ENCODE assay signal across 19 mouse cellular contexts in genomic region chr8:102475166-102475802, GRCm38 (mm10).
A peak's percentile ranks its signal among the peaks of the same experiment; 100 is the strongest.
DNase-seq lines count a peak whose midpoint lies in the region; ATAC-seq and TF ChIP-seq lines count a peak whose summit lies in the region.
"Had no signal": no experiment of that assay in that cellular context is flagged by ENCODE, and none has a peak within 500 bp of the region (broad histone marks: within the 10 kb centered on the region; RNA-seq: fewer than 3 reads in every experiment).

No protein-coding gene starts in this region.

- no peaks in the 10 kb centered on the region for H3K36me3 ChIP-seq in intestine, embryonic 16.5 days (ENCODE audit: control insufficient read depth, insufficient read depth, low read length)
- no peaks in the 10 kb centered on the region for H3K36me3 ChIP-seq in intestine, embryonic 15.5 days
- no peaks in the 10 kb centered on the region for H3K36me3 ChIP-seq in intestine, postnatal 0 days (ENCODE audit: control insufficient read depth, insufficient read depth)
- H3K36me3 ChIP-seq: G1E had no signal

- TF ChIP-seq CTCF in intestine, postnatal 0 days (IDR thresholded peaks at IDR 0.05; ENCODE audit: low read depth), result no peak

- H3K9ac ChIP-seq in intestine, embryonic 16.5 days (ENCODE audit: low read depth, low read length), result no peak overlapping the region
- H3K9ac ChIP-seq in intestine, embryonic 15.5 days, result no peak overlapping the region
- H3K9ac ChIP-seq in intestine, postnatal 0 days (ENCODE audit: low read depth, low read length), result no peak overlapping the region

- no peak overlapping the region for H3K27ac ChIP-seq in intestine, embryonic 16.5 days (ENCODE audit: low read length)
- no peak overlapping the region for H3K27ac ChIP-seq in intestine, embryonic 15.5 days
- H3K27ac ChIP-seq in intestine, postnatal 0 days (ENCODE audit: low read depth, low read length), result no peak overlapping the region

- no peaks in the 10 kb centered on the region for H3K9me3 ChIP-seq in intestine, embryonic 16.5 days (ENCODE audit: control insufficient read depth, low read length)
- H3K9me3 ChIP-seq in intestine, embryonic 15.5 days, result no peaks in the 10 kb centered on the region
- no peaks in the 10 kb centered on the region for H3K9me3 ChIP-seq in intestine, postnatal 0 days (ENCODE audit: control insufficient read depth)
- H3K9me3 ChIP-seq: G1E had no signal

- H3K4me3 ChIP-seq in intestine, embryonic 16.5 days (ENCODE audit: low read length), result no peak overlapping the region
- H3K4me3 ChIP-seq in intestine, embryonic 15.5 days (replicated peaks), result no peak overlapping the region
- no peak overlapping the region for H3K4me3 ChIP-seq in intestine, postnatal 0 days (ENCODE audit: low read depth, low read length)

- H3K4me2 ChIP-seq in intestine, embryonic 16.5 days (ENCODE audit: low read depth, low read length), result no peak overlapping the region
- H3K4me2 ChIP-seq in intestine, embryonic 15.5 days (replicated peaks), result no peak overlapping the region
- no peak overlapping the region for H3K4me2 ChIP-seq in intestine, postnatal 0 days (replicated peaks; ENCODE audit: low read depth)

- H3K27me3 ChIP-seq in intestine, embryonic 16.5 days (replicated peaks; ENCODE audit: control insufficient read depth, insufficient read depth, low read length), result no peaks in the 10 kb centered on the region
- H3K27me3 ChIP-seq in intestine, embryonic 15.5 days (replicated peaks), result no peaks in the 10 kb centered on the region
- no peaks in the 10 kb centered on the region for H3K27me3 ChIP-seq in intestine, postnatal 0 days (replicated peaks; ENCODE audit: control insufficient read depth, insufficient read depth, low read length)
- H3K27me3 ChIP-seq: CH12.LX, Patski had no signal

- peak; percentile 67 for ATAC-seq in intestine, embryonic 16.5 days
- no peak for ATAC-seq in intestine, embryonic 15.5 days
- ATAC-seq in intestine, postnatal 0 days, result peak; percentile 87
- ATAC-seq: activated CD4-positive, CD25-positive, alpha-beta regulatory T cell, adult 4 months; CD4-positive, CD25-positive, alpha-beta regulatory T cell, adult 4 months; Patski had no signal

- H3K4me1 ChIP-seq in intestine, embryonic 16.5 days (ENCODE audit: control insufficient read depth, insufficient read depth, low read length), result no peaks in the 10 kb centered on the region
- H3K4me1 ChIP-seq in intestine, embryonic 15.5 days (replicated peaks), result no peaks in the 10 kb centered on the region
- no peaks in the 10 kb centered on the region for H3K4me1 ChIP-seq in intestine, postnatal 0 days (replicated peaks; ENCODE audit: control insufficient read depth, insufficient read depth, low read length)

- no peak for DNase-seq in heart, adult 9 months (ENCODE audit: low spot score in 2 of 2)
- DNase-seq: adrenal gland, adult 2 months; adrenal gland, adult 8-10 months; adrenal gland, postnatal 10 days; adrenal gland, postnatal 14 days; adrenal gland, postnatal 25 days; adrenal gland, postnatal 36 days; B cell, adult 2 months; cerebellum, adult 11 months; cerebellum, adult 11-12 months; cerebellum, adult 18-20 months had no signal

- WGBS in intestine, embryonic 16.5 days, result 88% methylated on average over 12 of the region's 12 CpGs
- 93% methylated on average over 12 of the region's 12 CpGs for WGBS in intestine, embryonic 15.5 days
- 74% methylated on average over 12 of the region's 12 CpGs for WGBS in intestine, postnatal 0 days
